Mouse (Mus musculus): ENCODE results near the gene Ilf2.

Ilf2 gene

GRCm38 (mm10) chr3:90475831-90476611 is at the start of gene Ilf2:
Gene Ilf2, plus strand, starts transcription at chr3:90476126.
- DNase-seq (ENCODE audit: low spot score) = peak; percentile 100

DNA sequence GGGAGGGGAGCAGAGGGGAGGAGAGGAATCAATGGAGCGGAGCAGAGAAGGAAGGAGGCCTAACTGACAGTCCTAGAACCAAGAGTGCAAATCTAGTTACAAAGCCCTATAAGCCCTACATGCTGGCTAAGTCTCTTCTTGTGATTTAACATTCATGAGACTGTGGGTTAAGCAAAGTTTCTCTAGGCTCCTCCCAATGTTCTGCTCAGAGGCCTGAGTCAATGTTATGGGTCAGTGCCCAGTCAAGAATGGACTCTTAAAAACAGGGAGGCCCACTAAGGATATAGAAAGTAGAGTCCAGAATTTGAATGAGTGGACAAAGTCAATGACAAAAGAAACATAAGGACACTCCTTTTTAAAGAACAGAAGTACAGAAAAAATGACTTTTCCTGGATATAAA is 48.4 kb upstream of the Ilf2 start:
- DNase-seq (ENCODE audit: low spot score) = no peak

DNA sequence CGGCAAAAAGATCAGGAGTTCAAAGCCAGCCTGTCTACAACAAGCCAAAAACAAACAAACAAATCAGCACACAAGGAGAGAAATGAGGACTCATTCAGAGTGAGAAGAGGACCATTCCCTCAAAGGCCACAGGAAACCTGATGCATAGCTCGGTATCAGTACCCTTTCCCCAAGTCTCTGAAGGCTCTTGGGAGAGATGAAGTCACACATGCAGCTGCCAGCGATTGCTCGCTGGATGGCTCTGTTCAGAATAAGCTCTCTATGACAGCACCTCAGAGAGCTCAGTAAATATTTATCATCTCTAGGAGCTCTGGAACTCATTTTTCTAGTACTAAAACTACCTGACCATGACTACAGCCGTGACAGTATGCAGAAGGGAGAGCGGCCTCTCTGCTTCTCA is 47.7 kb upstream of the Ilf2 start:
- no peak for DNase-seq (ENCODE audit: low spot score)

DNA sequence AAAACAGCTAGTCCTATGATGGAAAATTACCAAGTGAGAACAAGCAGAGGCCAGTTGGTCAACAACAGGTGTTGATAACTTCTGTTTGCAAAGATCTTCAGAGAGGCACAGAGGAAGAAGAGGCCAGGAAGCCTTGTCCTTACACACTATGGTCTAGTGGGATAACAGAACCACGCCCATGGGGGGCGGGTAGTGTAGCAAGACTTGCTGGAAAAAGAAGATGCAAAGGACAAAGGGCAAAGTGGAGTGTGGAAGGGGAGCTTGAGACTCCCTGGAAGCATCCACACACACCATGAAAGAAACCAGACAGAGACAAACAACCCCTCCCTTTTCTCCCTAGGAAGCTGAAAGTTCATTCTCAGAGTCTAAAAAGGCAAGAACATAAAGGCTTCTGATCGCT is 46.4 kb upstream of the Ilf2 start:
- no peak for DNase-seq (ENCODE audit: low spot score)

DNA sequence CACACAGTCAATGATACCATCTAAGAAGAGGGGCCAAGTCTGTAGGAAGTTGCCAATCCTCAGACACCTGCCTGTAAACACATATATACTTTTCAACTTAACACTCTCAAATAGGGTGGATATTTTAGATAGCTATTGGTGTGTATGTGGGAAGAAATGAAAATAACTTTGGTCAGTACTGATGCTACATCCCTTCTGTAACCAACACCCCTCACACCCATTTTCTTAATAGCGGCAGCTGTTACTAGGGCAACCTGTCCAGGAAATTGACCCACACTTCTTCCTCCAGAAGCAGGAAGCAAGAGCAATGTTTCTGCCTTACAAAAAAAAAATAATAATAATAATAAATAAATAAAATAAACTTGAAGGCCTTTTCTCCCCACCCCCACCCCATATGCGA is 43.6 kb upstream of the Ilf2 start:
- DNase-seq (ENCODE audit: low spot score) = no peak

GRCm38 (mm10) chr3:90432811-90433219 is 43.1 kb upstream of the Ilf2 start:
- DNase-seq (ENCODE audit: low spot score) = no peak

DNA sequence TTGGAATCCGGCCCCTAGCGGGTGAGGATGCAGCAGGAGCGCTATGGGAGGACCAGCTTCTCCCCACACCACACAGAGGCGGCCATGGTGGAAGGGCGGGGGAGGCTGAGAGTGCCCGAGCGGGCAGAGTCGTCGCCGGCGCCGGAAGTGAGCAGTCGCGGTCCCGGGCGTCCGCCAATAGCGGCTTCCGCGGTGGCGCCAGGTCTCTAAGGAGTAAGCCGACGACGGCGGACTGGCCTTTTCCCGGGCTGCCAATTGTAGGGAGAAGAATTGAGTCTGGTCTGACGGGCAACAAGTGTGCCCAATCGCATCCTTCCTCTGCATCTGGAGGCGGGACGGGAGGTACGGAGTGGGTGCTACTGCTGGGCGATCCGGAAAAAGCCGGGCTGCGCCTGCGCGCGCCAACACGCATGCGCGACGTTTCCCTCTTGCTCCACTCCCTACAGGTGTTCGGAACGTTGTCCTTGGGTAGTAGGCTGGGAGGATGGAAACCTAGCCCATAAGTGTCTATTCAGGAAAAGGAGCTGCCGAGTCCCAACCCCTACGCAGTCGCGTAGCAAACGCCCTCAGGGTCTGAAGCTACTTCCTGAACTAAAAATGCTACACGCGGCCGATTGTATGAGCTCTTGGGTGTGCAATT is 42.4 kb upstream of the Ilf2 start, which contains the start of gene Ints3:
Ints3 (minus strand) TSS at position 242 of the 640 bp plus-strand sequence.
- DNase-seq (ENCODE audit: low spot score) = peak; percentile 100

DNA sequence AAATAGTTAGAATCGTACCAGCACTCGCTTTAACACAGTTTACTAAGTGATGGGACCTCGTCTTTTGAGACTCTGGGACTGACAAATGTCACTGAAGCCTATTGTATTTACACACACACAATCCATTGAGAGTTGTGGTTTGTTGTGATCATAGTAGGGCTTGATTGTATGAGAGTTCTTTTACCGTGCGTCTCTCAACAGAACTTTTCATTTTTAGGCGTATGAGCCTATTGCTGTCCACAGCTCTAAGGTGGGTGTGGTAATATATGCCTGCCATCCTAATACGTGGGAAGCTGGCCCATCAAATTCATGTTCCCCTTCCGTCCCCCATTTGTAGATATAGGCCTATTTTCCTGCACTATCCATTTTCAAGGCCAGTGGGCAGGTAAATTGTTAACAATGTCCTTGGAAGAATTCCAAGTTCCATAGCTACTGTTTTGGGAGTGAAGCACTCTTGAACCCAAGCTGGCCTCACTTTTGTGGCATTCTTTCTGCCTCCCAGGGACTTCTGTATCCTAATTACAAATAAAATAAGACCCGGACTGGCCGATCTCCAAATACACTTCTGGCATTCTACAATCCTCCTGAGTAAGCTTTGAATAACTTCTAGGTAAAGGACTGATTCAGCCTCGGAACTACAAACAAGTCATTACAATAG is 41.7 kb upstream of the Ilf2 start:
- no peak for DNase-seq (ENCODE audit: low spot score)

- DNase-seq (ENCODE audit: low spot score) = no peak
These were observed 38.8 kb upstream of the Ilf2 start for GRCm38 (mm10) chr3:90437131-90437530.

DNA sequence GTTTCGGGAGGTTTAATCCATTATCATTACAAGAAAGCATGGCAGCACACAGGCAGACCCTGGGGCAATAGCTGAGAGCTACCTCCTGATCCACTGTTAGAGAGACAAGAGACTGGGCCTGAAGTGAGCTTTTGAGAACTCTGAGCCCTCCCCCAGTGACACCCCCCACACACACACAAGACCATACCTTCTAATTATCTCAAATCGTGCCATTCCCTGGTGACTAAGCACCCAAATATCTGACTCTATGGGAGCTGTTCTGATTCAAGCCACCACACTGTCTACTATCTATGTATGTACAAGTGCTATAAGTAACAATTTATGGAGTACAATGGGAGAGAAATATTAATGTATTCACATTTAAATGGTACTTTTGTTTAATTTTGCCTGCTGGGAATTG is 35.2 kb upstream of the Ilf2 start:
- DNase-seq (ENCODE audit: low spot score) = no peak

DNA sequence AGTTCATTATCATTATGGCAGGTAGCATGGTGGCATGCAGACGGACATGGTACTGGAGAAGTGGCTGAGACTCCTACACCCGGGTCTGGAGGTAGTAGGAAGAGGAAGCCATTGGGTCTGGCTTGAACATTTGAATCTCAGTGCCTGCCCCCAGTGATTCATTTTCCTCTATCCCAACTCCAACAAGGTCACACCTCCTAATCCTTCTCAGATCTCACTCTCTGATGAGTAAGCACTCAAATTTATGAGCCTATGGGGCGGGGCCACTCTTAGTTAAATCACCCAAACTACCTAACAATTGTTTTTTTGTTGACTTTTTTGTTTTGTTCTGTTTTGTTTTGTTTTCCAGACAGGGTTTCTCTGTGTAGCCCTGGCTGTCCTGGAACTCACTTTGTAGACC is 31.9 kb upstream of the Ilf2 start:
- no peak for DNase-seq (ENCODE audit: low spot score)

GRCm38 (mm10) chr3:90445417-90446200 is 30.3 kb upstream of the Ilf2 start:
- peak; percentile 7 for DNase-seq (ENCODE audit: low spot score)

DNA sequence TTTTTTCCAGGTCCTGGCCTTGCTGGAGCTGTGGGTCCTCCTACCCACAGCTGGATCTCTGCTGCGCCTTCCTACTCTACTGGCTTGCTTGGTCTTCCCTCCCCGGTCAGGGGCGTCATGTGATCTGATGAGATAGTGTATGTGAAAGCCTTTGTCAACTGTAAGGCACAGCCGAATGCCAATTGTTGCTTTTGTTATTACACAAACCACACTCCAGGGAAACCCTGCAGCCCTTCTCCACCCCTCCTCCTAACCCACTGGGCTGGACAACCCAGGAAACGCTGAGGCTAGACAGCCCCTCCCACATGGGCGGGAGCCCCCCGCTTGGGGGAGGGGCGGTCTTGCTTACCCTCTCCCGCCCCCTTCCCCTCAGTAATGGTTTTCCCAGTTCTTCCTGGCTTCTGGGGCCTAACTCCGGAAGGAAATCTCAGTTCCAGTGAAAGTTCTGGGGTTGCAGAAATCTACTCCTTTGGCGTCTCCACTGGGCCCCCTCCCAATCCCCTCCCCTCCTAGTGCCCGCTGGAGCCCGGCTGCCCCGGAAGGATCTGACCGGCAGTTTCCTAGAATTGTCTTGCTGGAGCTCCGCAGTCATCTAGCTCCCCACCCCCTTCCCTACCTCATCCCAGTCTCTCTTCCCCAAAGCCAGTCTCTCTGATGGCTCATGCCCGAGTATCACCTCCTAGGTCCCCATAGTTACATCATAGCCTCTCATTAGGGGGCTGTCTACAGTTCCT is 29.4 kb upstream of the Ilf2 start:
- DNase-seq (ENCODE audit: low spot score) = peak; percentile 90

GRCm38 (mm10) chr3:90447123-90447494 is 28.8 kb upstream of the Ilf2 start:
- DNase-seq (ENCODE audit: low spot score) = no peak

GRCm38 (mm10) chr3:90448626-90449025 is 27.3 kb upstream of the Ilf2 start:
- DNase-seq (ENCODE audit: low spot score) = no peak

DNA sequence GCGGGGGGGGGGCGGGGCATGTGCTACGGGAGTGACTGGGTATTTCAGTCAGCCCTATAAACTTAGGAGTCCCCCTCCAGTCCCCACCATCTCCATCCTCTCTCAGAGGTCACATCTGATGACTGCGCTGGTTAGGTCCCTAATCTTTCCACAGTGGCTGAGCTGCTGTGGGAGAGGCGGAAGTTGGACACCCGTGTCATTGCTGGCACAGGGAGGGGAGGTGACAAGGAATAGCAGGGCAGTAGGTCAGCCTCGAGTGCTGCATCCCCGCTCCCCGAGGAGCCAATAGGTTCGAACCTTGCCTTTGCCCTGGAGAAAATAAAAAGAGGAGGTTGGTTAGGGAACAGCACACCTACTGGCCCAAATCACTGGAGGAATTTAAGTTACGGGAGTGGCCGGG is 25.1 kb upstream of the Ilf2 start:
- no peak for DNase-seq (ENCODE audit: low spot score)

DNA sequence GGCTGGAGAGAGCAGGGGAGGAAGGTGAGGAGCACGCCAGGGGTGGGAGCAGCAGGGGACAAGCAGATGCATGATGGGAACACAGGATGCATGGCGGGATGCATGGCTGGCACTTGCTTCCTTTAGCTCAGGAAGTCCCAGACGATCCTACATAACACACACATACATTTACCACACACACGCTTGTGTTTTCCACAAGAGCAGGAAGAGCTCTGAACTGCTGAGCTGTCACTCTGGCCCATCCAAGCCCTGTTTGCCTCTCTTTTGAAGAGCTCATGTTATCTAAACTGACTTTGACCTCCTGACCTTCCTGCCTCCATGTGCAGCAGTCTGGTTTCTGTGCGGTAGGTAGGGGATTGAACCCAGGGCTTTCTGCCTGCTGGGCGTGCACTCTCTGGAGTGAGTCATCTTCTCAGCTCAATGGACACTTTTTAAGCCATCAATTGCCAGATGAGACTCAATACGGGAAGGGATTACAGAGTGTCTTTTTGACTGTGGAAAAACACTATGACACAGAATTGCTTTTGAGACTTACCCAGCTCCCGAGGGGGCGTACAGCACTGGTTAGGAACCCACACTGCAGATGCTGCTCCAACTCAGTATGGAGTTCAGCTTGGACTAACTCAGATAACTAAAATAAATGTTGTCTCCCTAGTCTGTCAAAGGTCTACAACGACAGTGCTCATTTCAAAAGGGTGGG is 24.4 kb upstream of the Ilf2 start:
- no peak for DNase-seq (ENCODE audit: low spot score)

GRCm38 (mm10) chr3:90454931-90455330 is 21.0 kb upstream of the Ilf2 start:
- no peak for DNase-seq (ENCODE audit: low spot score)

DNA sequence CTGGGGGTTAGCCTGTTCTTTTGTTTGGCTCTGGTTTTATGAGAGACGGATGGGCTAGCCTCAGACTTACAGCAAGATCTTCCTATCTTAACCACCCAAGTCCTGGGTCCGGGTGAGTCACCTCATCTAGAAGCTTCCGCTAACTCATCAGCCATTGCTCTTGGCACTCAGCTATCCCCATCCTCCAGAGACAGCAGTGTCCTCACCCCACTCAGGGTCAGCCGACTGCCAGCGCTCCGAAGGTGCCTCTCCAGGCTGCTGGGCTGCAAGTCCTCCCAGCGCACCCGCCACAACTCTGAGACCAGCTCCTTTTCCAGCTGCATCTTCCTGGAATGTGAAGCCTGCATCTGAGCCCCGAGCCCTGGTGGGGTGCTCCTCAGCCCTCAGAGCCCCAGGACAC is 16.2 kb upstream of the Ilf2 start:
- DNase-seq (ENCODE audit: low spot score) = no peak

DNA sequence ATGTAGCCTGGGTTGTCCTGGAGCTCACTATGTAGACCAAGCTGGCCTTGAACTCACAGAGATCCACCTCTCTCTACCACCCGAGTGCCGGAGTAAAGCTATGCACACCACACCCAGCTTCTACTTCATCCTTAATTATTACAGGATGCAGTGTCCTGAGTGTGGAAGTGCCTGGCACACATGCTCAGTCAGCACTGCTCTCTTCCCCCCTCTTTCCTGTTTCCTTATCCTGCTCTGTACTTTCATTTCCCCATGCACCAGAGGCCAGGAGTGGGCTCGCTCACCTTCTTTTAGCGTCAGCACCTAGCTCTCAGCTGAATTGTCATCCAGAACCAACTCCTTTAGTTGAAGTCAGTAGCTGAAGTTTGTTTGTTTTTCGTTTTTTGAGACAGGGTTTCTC is 15.6 kb upstream of the Ilf2 start:
- no peak for DNase-seq (ENCODE audit: low spot score)

DNA sequence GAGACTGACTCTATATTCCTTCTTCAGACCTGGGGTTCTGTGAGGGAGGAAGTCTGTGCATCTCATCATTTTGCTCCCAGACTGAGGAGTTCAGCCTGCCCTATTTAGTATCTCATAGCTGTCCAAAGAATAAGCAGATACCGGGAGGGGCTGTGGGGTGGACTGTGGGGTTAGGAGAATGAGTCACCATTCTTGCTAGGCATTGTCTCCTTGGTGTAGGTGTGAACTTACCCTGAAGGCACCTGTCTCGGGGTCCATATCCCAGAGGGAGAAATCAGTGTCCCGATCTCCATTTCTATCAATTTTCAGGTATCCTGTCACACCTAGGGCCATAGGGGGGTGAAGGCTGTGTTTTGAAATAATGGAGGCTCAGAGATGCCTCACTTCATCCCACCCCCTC is 14.0 kb upstream of the Ilf2 start:
- no peak for DNase-seq (ENCODE audit: low spot score)

Measured in retina, embryonic 14.5 days (tissue).